Mouse (Mus musculus): ENCODE data around the gene Wdfy3. TPM values are rescaled to one million over a fixed set of nuclear protein-coding genes. Genes with fewer than 3 reads are reported as not detected.
"Not testable (repeated sequence)": the region's sequence is repeated elsewhere in the genome, so short reads cannot be mapped to it uniquely, and the experiment has no call there.

Wdfy3 gene
- polyA plus RNA-seq, 1 experiment from 2014 or later: 18.8 TPM

DNA sequence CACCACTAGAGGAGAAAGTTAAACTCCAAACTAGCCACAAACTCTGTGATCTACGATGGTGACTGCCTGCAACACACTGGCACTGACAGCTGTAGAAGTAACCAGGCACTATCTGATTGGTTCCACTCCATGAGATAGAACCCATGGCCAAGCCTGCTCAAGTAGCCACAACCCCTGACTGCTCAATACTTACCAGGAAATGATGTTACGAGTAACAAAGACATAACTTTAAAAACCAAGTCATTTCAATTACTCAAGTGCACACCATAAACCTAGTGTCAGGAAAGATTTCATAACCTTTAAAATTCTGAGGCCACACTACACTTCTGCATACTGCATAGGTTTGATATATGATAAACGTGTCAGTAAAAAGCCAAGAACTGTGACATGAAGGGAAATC lies 164.1 kb downstream of the Wdfy3 start:
- WGBS: 95% methylated on average over 3 of the region's 3 CpGs
- Histone ChIP-seq H3K36me3 (ENCODE audit: control insufficient read depth, insufficient read depth, low read length) (peaks cover 93% of the 10 kb centered on the region), H3K9me3 (ENCODE audit: control insufficient read depth, low read length) (no peaks in the 10 kb centered on the region), H3K4me3 (ENCODE audit: low read depth, low read length) (no peak overlapping the region), H3K27me3 (replicated peaks; ENCODE audit: control insufficient read depth, insufficient read depth, low read length) (no peaks in the 10 kb centered on the region), H3K4me2 (ENCODE audit: low read length) (no peak overlapping the region), H3K4me1 (replicated peaks; ENCODE audit: control insufficient read depth, insufficient read depth, low read length) (no peaks in the 10 kb centered on the region), H3K9ac (ENCODE audit: low read length) (no peak overlapping the region), H3K27ac (ENCODE audit: low read depth) (no peak overlapping the region)
- no peak for DNase-seq (ENCODE audit: low spot score)
- no peak for ATAC-seq (replicated peaks; ENCODE audit: low FRiP score, low TSS enrichment, low read depth)

DNA sequence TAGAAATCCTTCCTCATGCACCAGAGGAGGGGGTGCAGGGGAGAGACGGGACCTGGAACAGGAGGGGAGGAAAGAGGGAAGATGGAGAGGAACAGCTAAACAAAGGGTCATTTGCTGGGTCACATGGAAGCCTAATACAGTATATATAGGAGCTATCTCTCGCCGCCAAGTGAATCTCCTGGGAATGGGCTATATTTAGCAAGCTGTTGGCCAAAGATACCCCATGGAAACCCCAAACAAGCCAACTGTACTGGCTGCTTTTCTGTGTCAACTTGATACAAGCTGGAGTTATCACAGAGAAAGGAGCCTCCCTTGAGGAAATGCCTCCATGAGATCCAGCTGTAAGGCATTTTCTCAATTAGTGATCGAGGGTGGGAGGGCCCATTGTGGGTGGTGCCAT lies 164.9 kb downstream of the Wdfy3 start:
- H3K9ac ChIP-seq (ENCODE audit: low read length); H3K4me1 ChIP-seq (replicated peaks; ENCODE audit: control insufficient read depth, insufficient read depth, low read length); DNase-seq (ENCODE audit: low spot score); H3K27me3 ChIP-seq (replicated peaks; ENCODE audit: control insufficient read depth, insufficient read depth, low read length); H3K4me2 ChIP-seq (ENCODE audit: low read length); H3K9me3 ChIP-seq (ENCODE audit: control insufficient read depth, low read length); H3K4me3 ChIP-seq (ENCODE audit: low read depth, low read length); ATAC-seq (replicated peaks; ENCODE audit: low FRiP score, low TSS enrichment, low read depth); H3K27ac ChIP-seq (ENCODE audit: low read depth): not testable (repeated sequence)
- H3K36me3 ChIP-seq (ENCODE audit: control insufficient read depth, insufficient read depth, low read length): peaks cover 93% of the 10 kb centered on the region
- WGBS: 83% methylated on average over 4 of the region's 4 CpGs

DNA sequence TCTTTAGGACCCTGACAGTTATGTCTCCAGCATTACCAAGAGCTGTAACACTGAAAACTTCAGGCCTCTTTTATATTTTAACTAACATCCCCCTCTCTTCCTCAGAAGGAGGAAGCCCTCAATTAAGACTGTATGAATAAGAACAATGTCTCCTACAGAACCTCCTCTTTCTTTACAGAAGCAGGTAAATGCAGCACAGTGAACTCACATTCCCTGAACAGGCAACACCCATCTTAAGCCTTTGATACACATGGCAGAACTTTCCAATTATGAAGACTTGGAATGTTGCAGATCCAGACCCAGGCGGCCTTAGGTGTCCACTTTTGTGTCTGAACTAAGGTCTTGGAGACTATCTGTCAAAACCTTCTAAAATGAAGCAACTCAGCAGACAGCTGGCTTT lies 167.0 kb downstream of the Wdfy3 start:
- Histone ChIP-seq H3K4me2 (ENCODE audit: low read length) (no peak overlapping the region), H3K9ac (ENCODE audit: low read length) (no peak overlapping the region), H3K4me3 (ENCODE audit: low read depth, low read length) (no peak overlapping the region), H3K27ac (ENCODE audit: low read depth) (no peak overlapping the region), H3K9me3 (ENCODE audit: control insufficient read depth, low read length) (no peaks in the 10 kb centered on the region), H3K27me3 (replicated peaks; ENCODE audit: control insufficient read depth, insufficient read depth, low read length) (no peaks in the 10 kb centered on the region), H3K4me1 (replicated peaks; ENCODE audit: control insufficient read depth, insufficient read depth, low read length) (no peaks in the 10 kb centered on the region), H3K36me3 (ENCODE audit: control insufficient read depth, insufficient read depth, low read length) (peaks cover 88% of the 10 kb centered on the region)
- no peak for DNase-seq (ENCODE audit: low spot score)
- ATAC-seq (replicated peaks; ENCODE audit: low FRiP score, low TSS enrichment, low read depth): no peak
- WGBS: 100% methylated on average over 1 of the region's 1 CpGs

DNA sequence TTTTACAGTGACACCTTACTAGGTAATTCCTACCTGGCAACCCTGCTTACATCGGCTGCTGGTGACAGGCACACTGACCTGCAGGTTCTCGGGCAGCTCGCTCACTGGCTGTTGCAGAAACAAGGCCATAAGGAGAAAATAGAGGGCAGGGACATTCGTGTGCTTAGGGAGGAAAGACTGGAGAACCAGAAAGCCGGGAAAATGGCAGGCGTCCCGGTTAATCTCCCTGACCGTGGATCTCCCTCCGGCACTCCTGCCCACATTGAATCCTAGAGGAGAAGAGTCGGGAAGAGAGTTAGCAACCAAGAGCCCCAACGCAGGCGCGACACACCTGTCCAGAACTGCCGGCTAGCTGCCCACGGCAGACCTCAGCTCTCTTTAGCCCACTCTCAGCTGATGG lies 169.7 kb downstream of the Wdfy3 start:
- Histone ChIP-seq H3K4me1 (replicated peaks; ENCODE audit: control insufficient read depth, insufficient read depth, low read length) (no peaks in the 10 kb centered on the region), H3K27me3 (replicated peaks; ENCODE audit: control insufficient read depth, insufficient read depth, low read length) (no peaks in the 10 kb centered on the region)
- 94% methylated on average over 15 of the region's 15 CpGs for WGBS

DNA sequence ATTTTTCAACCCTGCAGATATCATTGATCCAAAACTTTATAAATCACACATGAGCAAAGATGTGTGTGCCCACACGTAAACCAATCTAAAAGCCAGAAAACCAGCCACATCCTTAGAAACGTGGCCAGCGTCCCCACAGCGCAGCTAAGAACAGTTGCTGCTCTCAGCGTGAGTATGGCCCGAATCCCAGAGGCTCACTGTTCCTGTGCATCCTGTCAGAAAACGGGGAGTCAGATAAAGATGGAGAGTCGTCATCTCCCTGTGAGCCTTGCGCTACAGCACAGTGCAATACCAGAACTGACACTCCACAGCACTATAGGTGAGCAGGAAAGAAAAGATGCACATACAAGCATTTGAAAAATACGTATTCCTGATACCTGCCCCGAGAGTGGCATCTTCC lies 172.9 kb downstream of the Wdfy3 start:
- no peak overlapping the region for H3K27ac ChIP-seq (ENCODE audit: low read depth)
- ATAC-seq (replicated peaks; ENCODE audit: low FRiP score, low TSS enrichment, low read depth) (no peak), DNase-seq (ENCODE audit: low spot score) (no peak)
- no peak overlapping the region for H3K4me3 ChIP-seq (ENCODE audit: low read depth, low read length)
- peaks cover 91% of the 10 kb centered on the region for H3K36me3 ChIP-seq (ENCODE audit: control insufficient read depth, insufficient read depth, low read length)
- no peak overlapping the region for H3K4me2 ChIP-seq (ENCODE audit: low read length)
- H3K27me3 ChIP-seq (replicated peaks; ENCODE audit: control insufficient read depth, insufficient read depth, low read length): no peaks in the 10 kb centered on the region
- H3K4me1 ChIP-seq (replicated peaks; ENCODE audit: control insufficient read depth, insufficient read depth, low read length): no peaks in the 10 kb centered on the region
- H3K9me3 ChIP-seq (ENCODE audit: control insufficient read depth, low read length): no peaks in the 10 kb centered on the region
- WGBS: 94% methylated on average over 11 of the region's 11 CpGs
- H3K9ac ChIP-seq (ENCODE audit: low read length): no peak overlapping the region

More for the DNA sequence above, 169.7 kb downstream of the Wdfy3 start:
- H3K27ac ChIP-seq (ENCODE audit: low read depth): no peak overlapping the region
- H3K4me2 ChIP-seq (ENCODE audit: low read length): no peak overlapping the region
- no peak overlapping the region for H3K9ac ChIP-seq (ENCODE audit: low read length)
- H3K36me3 ChIP-seq (ENCODE audit: control insufficient read depth, insufficient read depth, low read length): peaks cover 88% of the 10 kb centered on the region
- ATAC-seq (replicated peaks; ENCODE audit: low FRiP score, low TSS enrichment, low read depth): no peak
- no peak for DNase-seq (ENCODE audit: low spot score)
- no peaks in the 10 kb centered on the region for H3K9me3 ChIP-seq (ENCODE audit: control insufficient read depth, low read length)
- H3K4me3 ChIP-seq (ENCODE audit: low read depth, low read length): no peak overlapping the region

DNA sequence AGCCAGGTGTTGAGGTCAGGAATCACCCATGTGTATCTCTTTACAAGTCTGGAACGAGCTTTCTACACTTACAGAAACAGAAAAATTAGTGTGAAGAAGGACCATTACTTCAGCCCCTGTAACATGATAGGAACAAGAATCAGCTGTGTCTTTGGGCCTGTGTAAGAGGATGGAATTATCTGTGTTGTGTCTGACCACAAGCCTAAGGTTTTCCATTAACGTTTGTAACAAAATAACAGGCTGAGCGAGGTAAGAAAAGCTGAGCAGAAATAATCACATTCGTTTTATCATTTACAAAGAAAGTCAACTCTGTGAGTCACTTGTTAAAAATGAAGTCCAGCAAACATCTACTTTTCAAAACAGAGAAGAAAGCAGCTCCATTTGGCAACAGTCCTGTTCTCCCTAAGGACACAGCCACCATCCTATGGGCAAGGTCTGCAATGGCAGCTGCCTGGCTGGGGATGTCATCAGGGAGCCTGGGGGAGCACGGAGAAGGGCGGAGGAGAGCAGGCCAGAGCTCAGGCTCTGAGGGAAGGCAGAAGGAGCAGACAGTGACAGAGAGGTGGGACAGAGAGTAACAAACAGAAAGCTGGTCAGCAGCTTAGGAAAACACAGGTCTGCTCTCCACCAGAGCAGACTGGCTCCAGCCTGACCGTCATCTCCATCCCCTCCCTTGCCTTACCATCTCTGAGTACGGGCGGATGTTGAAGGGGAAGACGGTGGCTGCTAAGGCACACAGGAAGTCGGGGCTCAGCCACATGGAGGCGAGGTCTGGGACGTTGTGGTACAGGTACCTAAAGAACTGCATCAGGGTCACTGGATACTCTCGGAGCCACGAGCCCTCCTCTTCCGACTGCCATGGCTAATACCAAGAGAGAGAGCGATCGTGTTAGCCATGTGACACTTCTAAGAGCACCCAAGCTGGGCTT lies 173.7 kb downstream of the Wdfy3 start:
- no peaks in the 10 kb centered on the region for H3K9me3 ChIP-seq (ENCODE audit: control insufficient read depth, low read length)
- ATAC-seq (replicated peaks; ENCODE audit: low FRiP score, low TSS enrichment, low read depth): no peak
- no peak overlapping the region for H3K4me2 ChIP-seq (ENCODE audit: low read length)
- WGBS: 90% methylated on average over 18 of the region's 18 CpGs
- no peak overlapping the region for H3K9ac ChIP-seq (ENCODE audit: low read length)
- H3K4me3 ChIP-seq (ENCODE audit: low read depth, low read length): no peak overlapping the region
- no peak for DNase-seq (ENCODE audit: low spot score)
- peaks cover 89% of the 10 kb centered on the region for H3K36me3 ChIP-seq (ENCODE audit: control insufficient read depth, insufficient read depth, low read length)
- no peaks in the 10 kb centered on the region for H3K27me3 ChIP-seq (replicated peaks; ENCODE audit: control insufficient read depth, insufficient read depth, low read length)
- H3K27ac ChIP-seq (ENCODE audit: low read depth): no peak overlapping the region
- H3K4me1 ChIP-seq (replicated peaks; ENCODE audit: control insufficient read depth, insufficient read depth, low read length): no peaks in the 10 kb centered on the region

DNA sequence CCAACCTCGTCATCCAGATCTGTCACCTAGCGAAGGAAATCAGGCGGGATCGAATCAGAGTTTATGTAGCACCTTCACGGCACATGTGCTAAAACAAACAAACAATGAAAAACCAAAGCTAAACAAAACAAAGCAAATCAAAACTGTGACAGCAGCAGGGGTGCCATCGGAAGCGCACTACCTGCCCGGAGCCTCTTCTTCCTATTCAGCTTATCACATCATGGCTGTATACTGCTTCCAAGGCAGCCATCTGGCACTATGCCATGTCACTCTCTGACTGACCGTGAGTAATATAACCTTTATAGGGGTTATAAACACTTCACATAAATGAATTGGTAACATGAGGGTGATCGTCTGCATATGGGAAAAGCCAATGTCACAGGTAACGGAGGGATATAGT lies 174.6 kb downstream of the Wdfy3 start:
- peaks cover 89% of the 10 kb centered on the region for H3K36me3 ChIP-seq (ENCODE audit: control insufficient read depth, insufficient read depth, low read length)
- no peaks in the 10 kb centered on the region for H3K4me1 ChIP-seq (replicated peaks; ENCODE audit: control insufficient read depth, insufficient read depth, low read length)
- H3K9me3 ChIP-seq (ENCODE audit: control insufficient read depth, low read length): no peaks in the 10 kb centered on the region
- H3K9ac ChIP-seq (ENCODE audit: low read length): no peak overlapping the region
- 83% methylated on average over 11 of the region's 11 CpGs for WGBS
- no peak for ATAC-seq (replicated peaks; ENCODE audit: low FRiP score, low TSS enrichment, low read depth)
- no peak for DNase-seq (ENCODE audit: low spot score)
- H3K4me3 ChIP-seq (ENCODE audit: low read depth, low read length): no peak overlapping the region
- H3K4me2 ChIP-seq (ENCODE audit: low read length): no peak overlapping the region
- H3K27me3 ChIP-seq (replicated peaks; ENCODE audit: control insufficient read depth, insufficient read depth, low read length): no peaks in the 10 kb centered on the region
- H3K27ac ChIP-seq (ENCODE audit: low read depth): no peak overlapping the region

DNA sequence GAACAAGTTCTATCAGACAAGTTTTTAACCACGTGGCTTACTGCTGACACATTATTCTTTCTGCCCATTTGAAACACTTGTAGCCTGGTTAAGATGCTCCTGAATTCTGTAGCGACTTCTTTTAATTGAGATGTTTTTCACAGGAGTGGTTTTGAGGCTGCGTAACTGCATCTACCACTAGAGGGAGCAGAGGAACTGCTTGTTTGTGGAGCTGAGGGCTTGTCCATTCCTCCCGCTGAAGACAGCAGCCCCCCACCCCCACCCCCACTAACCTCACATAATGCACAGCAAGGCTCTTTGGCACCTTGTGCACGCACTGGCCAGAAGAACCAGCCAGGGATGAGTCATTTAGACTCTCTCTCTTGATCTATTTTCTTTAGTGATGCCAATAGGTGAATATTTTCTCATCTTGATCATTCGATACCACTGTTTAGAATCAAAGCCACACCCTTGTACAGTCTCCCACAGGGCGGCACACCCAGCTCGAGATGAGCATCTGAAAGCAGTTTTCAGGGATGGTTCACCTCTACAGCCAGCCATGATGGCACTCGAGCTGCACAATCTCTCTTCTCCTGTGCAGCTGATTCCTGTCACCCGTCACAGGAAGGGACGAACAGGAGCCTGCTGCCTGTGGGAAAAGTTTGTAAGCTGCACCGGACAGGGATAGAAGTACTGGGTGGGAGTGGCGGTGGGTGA lies 175.8 kb downstream of the Wdfy3 start:
- no peak overlapping the region for H3K4me2 ChIP-seq (ENCODE audit: low read length)
- no peak overlapping the region for H3K9ac ChIP-seq (ENCODE audit: low read length)
- H3K36me3 ChIP-seq (ENCODE audit: control insufficient read depth, insufficient read depth, low read length): peaks cover 89% of the 10 kb centered on the region
- H3K9me3 ChIP-seq (ENCODE audit: control insufficient read depth, low read length): no peaks in the 10 kb centered on the region
- H3K4me1 ChIP-seq (replicated peaks; ENCODE audit: control insufficient read depth, insufficient read depth, low read length): no peaks in the 10 kb centered on the region
- WGBS: 69% methylated on average over 13 of the region's 13 CpGs
- no peak for ATAC-seq (replicated peaks; ENCODE audit: low FRiP score, low TSS enrichment, low read depth)
- no peak overlapping the region for H3K27ac ChIP-seq (ENCODE audit: low read depth)
- H3K27me3 ChIP-seq (replicated peaks; ENCODE audit: control insufficient read depth, insufficient read depth, low read length): no peaks in the 10 kb centered on the region
- no peak overlapping the region for H3K4me3 ChIP-seq (ENCODE audit: low read depth, low read length)
- no peak for DNase-seq (ENCODE audit: low spot score)
